Mouse (Mus musculus): ENCODE measurements around the gene Prox1. TPM values are rescaled to one million over a fixed set of nuclear protein-coding genes. Genes with fewer than 3 reads are reported as not detected.

The Prox1 gene
- total RNA-seq, 2 experiments from 2014 or later, result 8.5 to 9.0 TPM

DNA sequence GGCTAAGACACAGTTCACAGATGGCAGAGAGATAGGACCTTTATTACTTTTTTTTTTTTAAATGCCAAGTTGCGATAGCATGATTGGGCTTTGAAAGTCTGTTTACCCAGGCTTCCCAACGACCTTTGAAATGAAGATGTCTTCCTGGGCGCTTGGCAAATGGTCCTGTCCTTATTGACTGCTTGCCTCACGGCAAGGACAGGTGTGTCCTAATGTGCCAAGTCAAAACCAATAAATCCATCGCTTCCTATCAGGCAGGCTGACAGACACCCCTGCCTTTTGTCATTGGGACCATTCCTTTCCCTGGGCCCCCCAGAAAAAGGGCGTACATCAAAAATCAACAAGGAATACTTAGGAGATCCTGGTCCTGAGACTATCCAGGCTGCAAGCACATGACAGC lies 22.7 kb downstream of the Prox1 start:
- no peak for DNase-seq (ENCODE audit: low spot score in 2 of 2)

DNA sequence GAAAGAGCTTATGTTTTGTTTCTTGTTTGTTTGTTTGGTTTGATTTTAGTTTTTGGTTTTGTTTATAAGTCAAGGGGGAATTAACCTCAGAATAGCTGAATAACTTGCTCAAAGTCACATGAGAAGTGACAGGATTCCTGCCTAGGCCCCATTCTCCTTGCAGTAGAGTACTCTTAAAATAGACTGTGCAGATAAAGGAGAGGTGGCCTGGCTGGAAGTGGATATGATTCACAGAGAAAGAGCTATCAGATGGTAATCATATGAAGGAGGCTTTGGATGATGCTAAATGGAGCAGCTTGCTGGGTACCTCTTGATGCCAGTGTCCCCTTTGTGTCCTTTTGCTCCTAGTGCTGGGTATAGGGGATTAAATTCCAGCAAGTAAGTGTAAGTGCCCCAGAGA lies 26.1 kb downstream of the Prox1 start:
- no peak for DNase-seq (ENCODE audit: low spot score in 2 of 2)

DNA sequence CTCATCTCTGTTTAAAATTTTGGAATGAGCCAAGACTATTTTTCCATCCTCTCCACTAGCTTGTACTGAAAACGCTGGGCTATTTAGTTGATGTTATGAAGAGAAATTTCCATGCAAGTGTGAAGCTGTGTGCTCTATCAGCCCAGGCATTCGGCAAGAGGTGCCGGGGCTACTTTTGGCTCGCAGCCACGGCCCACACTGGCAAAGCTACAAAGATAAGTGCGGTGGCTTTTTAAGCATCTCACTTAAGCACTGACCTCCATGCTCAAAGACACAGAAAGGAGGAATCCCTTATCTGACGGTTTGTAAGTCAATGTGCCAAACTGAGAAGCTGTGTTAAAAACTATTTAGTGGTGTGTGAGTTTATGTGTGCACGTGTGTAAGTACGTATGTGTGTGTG lies 26.9 kb downstream of the Prox1 start:
- no peak for DNase-seq (ENCODE audit: low spot score in 2 of 2)

DNA sequence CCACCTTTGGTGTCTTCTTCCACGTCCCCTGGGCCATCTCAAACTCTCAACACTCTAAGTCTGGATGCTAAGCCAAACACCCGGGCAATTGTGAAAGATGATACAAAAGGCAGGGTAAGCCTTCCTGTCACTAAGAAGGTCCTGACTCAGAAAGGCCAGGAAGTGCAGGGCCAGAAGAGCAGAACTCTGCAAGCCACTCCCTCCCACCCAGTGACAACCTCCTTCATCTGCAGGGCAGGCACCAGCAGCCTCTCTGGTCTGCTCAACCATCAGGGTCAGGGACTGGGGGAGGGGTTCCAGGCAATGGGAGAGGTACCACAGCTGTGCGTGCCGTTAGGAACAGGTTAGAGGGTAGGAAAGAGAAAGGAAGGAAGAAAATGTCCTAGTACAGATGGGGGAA lies 27.9 kb downstream of the Prox1 start:
- no peak for DNase-seq (ENCODE audit: low spot score in 2 of 2)

DNA sequence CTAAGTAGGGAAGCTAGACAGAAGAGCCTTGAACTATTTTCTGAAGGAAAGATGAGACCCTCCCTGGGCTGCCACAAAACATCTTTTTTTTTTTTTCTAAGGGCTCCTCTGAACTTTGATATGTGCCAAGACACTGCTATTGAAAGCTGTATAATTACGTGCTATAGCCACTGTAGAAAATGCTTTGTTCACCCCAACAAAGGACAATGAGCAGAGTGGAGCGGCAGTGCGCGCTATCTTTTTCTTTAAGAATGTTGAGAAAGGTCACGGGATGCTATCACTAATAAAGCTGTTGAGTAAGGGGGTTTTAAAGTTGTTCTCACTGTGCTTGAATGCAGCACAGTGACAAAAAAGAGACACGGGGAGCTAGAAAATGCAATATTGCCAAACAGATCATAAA lies 30.0 kb downstream of the Prox1 start:
- no peak for DNase-seq (ENCODE audit: low spot score in 2 of 2)

DNA sequence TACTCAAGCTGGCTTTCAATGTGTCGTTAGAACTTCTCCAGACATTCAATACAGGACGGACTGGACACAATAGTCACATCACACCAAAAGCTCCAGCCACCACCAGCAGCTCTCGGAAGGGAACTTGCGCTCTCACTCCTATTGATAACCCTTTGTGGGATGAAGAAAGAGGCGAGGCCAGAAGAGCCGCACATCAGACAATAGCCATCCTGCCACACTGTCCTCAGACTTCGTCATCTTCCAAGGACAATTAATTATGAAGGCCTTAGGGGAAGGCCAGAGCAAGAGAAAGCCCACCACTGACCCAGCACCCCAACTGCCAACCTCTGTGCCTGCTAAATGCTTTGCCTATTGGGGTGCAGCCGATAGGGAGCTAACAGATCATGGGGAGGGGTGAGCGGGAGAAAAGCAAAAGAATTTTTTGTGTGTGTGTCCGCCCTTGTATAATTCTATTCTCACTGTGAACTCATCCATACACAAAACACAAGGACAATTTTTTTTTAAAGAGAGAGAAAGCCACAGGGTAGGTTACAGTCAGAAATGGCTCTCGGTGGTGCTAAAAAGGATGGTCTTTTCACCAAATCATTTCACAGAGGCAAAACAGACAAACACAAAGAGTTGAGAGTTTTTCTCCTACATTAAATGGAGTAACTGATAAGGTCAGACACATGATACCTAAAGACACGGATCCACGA lies 30.7 kb downstream of the Prox1 start:
- no peak for DNase-seq (ENCODE audit: low spot score in 2 of 2)

DNA sequence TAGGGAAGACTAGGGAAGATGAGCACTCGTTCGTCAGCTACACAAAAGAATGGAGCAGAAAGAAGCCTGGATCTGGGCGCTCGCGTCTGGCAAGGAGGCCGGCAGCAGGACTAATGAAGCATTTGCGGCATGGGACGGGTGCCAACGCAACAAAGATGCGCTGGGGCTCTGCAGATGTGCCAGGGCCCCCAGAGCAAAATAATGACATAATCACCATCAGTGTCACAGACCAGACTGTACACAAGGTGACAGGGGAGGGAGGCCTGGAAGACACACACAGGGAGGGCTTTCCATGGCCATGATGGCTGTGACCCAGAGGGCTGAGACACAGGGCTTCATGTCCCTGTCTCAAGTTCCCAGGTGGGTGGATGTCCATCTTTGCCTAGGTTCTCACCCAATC lies 32.6 kb downstream of the Prox1 start:
- peak; percentile 6 to 8 for DNase-seq (ENCODE audit: low spot score in 2 of 2)

DNA sequence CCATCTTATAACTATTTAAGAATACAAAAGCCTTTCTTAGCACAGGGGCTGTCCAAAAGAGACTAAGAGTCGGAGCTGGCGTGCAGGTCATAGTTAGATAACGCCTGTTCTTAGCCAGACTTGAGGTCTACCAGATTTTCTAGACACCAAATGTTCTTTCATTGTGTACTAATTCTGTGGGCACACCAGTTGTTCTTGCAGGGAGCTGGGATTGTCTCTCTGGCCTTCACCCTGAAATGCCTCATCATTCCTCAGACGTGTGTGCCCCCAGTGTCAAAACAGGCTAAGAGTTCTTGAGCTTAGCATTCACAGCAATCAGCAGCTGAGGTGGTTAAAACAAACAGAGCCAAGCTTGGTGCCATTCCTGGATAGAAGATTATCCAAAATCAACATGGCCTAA lies 37.6 kb downstream of the Prox1 start:
- DNase-seq (ENCODE audit: low spot score in 2 of 2), result no peak

DNA sequence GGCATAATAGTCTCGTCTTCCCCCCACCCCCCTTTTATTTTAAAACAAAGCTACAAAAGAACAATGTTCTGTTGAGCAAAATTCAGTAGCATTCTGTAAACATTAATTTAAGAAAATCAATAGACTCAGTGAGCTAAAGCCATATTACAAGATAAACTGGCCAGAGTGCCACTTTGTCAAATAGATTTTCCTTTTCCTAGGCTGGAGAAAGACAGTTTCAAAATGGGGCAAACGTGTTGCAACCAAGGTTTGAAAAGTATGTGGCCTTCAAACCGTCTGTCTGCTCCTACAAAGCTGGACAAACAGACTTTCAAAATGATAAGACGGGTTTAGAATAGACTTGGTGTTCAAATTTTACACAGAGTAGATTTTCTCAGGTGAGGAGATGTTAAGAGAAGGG lies 39.6 kb downstream of the Prox1 start:
- DNase-seq (ENCODE audit: low spot score in 2 of 2), result no peak

DNA sequence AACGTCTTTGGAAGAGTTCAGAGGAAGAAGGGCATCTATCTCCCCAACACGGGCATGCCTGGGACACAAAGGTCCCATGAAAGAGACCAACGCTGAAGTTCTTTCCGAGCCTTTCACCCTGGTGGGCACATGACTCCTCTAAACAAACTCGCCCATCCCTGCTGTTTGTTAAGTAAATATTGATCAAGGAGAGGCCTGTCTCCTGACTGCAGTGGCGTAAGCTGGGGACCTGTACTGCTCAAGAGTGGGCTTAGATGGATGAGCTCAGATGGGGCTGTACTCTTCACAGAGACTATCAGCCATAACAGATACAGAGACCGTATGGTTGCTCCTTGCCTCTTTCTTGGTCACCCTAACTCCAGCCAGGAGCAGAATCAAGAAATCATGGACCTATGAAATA lies 41.0 kb downstream of the Prox1 start:
- DNase-seq (ENCODE audit: low spot score in 2 of 2), result no peak

DNA sequence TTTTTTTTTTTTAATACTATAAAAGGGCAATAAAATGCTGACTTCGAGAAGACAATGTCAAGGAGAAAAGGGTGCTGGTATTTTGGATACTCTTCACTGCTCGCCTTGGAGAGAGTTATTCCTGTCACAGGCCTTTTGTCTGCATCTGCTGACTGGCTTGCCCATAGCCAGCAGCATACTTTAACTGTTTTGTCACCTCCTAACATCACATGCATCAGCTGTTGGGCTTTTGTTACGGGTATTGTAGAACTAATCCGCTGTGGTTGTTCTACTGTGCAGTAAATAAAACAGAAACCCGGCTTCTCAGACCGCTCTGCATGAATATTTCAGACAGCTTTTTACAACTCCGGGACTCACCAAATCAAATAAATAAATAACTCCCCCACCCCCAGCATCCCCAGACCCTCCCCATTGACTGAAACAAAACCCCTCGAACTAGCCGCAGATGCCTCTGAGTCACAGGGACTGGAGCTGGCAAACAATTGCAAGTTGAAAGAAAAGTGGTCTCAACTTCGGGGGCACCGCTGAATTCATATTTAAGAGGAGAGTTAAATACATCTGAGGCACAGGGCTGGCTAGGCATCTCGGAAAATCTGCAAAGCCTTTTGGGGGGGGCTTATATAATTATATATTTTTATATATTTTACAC lies 41.7 kb downstream of the Prox1 start:
- DNase-seq (ENCODE audit: low spot score in 2 of 2), result no peak

DNA sequence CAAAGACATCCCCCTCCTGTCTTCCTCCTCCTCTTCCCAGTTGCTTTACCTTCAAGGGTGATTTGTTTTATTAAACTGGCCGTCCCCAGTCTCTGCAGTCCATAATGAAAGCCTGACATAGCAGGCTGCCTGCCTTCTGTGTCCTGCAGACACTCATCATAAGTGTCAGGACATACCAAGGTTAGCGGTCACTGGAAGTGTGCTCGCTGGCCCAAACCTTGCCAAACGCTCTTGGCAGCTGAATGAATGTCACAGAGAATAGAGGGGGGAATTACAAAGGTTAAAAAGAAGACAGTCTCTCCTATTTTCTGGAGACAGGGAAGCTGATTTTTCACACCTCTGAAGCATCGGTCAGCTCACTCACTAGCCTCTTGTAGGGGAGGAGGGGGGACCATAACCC lies 42.6 kb downstream of the Prox1 start:
- no peak for DNase-seq (ENCODE audit: low spot score in 2 of 2)

DNA sequence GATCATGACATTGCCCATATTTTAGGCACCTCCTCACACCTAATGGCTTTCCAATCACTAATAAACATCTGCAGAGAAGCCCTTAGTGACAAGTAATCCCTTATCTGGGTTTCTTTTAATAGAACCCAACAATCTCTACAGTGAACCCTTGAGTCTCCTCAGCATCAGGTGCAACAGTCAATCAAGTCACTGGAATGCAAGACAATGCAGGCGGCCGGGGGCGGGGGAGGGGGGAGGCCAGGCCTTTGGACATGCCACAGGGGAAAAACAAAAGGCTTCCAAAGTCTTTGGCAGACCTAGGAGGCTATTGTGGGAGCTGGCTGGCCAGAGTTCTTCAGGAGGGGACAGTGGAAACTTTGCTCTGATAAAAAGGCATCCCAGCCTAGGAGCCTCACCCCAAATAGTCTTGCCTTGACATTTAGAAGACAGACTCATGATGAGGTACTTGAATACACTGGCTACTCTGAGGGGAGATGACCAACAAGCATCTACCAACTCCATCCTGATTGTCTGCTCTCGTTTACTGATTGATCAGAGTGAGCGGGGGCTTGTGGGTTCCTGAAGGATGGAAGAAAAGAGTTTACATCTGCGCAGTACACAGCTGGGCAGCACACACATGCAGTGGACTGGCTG lies 43.2 kb downstream of the Prox1 start:
- no peak for DNase-seq (ENCODE audit: low spot score in 2 of 2)

DNA sequence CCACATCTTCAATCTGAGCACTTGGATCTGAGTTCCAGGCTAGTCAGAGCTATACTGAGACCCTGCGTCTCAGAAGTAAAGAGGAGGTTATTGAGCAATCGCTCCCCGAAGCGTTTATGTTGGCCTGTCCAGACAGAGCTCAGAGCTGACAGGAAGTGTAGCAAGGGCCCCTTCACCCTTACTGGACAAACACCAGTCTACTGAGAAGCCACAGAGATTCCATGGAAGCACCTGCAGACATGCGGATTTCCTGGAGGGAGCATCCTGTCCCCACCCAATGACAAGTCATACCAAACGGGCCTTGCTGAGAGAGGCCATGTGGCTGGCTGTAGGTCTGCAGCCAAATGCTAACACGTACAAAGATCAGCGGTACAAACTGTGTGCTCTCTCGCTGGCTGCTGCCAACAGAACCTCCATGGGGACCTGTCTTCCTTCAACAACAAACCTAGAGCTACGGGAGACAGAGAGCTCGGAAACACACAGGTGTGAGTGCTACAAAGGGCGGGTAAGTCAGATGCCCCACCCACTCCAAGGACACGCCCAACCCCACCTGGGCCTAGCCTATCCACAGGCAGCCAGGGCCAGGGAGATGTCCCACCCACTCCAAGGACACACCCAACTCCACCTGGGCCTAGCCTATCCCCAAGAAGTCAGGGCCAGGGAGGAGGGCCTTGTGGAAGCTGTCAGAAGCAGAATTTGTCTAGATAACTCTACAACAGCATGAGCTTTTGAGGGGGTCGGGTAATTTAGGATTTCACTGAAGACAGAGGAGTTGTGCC lies 45.4 kb downstream of the Prox1 start:
- DNase-seq (ENCODE audit: low spot score in 2 of 2), result no peak

DNA sequence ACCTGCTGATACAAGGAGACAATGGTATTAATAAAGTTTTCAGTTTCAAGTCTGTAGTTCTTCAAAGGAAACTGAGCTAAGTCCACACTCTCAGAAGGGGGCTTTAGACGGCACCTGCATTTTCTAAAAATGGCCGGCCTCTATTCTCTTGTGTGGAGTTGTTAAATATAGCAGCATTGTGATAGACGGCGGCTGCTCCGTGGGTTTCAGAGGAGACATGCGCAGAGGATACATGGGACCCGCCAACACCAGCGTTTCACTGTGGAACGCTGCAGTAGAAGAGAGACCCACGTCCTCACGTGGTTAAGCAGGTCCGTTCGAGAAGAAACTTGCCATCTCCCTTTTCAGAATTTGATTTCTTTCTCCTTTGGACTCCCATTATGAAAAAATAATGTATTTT lies 47.1 kb downstream of the Prox1 start:
- no peak for DNase-seq (ENCODE audit: low spot score in 2 of 2)

DNA sequence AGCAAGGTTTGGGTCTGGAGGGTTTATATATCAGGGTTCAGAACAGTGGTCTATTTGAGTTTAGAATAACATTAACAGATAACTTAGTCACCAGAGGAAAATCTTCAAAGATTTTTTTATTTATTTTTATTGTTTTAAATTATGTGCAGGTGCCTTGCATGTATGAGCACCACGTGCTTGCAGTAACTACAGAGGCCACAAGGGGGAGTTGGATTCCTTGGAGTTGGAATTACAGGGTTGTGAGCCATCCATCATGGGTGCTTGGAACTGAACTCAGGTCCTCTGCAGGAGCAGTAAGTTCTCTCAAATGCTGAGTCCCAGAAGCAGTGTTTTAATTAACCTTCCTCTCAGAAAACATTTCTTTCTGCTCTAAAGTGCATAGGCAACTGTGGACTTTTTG lies 54.5 kb downstream of the Prox1 start:
- no peak for DNase-seq (ENCODE audit: low spot score in 2 of 2)

DNA sequence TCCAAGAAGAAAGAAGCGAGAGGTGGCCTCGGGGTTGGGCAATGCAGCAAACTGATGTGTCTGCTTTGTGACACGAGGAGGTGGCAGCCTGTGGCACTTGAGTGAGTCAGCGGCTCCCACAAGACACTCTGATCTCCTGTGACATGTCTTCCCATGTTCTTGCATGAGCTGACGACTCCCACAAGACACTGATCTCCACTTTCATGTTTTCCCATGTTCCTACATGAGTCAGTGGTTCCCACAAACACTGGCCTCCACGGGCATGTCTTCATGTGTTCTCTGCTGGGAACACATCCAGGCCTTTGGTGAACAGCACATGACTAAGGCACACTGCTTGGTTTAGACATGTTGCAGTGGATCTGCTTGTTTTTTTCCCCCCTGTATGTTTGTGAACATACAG lies 58.8 kb downstream of the Prox1 start:
- no peak for DNase-seq (ENCODE audit: low spot score in 2 of 2)

DNA sequence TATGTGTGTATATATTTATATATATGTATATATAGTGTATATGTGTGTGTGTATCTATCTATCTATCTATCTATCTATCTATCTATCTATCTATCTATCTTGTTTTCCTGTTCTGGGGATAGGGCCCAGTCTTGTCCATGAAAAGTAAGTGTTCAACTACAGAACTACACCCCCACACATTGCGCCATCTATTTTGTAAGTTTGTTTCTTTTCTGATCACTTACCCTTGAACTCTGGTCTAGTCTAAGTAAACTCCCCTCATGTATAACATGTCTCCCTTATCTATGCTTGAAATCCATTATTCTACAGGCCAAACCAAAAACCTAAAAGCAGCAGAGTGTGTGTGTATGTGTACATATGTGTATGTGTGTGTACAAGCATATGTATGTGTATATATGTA lies 62.9 kb downstream of the Prox1 start:
- DNase-seq (ENCODE audit: low spot score in 2 of 2), result no peak

DNA sequence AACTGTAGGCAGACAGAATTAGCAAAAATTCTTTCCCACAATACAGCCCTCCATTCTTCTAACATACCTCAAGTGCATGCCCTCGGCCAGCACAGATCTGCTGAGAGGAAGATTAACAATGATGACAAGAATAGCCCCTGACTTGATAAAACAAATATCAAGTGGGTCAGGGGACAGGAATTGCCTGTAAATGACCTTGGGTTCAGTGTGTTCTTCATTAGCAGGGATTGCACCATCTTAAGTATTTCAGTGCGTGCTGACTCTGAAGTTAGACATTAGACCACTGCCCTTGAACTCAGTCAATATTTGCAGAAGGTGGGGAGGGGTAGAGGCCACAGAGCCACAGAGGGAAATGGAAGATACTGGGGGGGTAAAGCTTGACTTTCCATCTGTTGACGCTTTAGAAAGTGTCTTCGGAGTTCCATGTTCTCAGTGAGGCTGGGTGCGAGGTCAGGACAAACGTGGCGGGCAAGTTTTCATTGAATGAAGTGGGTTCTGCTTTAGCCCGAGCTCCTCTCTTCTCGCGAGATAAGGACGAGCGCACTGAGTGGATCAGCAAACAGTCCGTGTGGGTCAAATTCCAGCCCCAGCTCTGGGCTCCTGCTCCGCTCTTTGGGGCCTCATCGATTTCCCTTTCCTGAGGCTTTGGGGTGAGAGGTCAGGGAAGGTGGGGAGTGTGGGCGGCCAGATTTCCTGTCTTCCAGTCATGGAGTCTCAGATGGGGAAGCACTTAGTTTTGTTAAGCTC lies 63.7 kb downstream of the Prox1 start:
- no peak for DNase-seq (ENCODE audit: low spot score in 2 of 2)

DNA sequence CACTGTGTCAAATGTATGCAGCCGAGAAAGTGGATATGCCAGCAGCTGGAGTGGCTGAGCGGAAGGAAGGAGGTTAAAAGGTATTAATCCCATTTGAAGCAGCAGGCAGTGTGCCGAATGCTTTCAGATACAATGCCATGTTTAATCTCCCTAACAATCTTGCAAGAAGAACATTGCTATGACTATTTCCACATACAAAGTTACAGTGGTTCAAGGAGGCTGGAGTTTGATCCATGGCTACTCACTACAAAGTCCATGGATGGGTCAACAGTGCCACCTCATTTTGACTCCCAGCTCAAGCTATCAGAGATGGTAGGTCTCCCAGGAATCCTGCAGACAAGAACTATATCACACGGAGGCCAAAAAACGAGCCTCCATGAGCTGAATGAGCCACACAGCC lies 64.5 kb downstream of the Prox1 start:
- no peak for DNase-seq (ENCODE audit: low spot score in 2 of 2)

DNA sequence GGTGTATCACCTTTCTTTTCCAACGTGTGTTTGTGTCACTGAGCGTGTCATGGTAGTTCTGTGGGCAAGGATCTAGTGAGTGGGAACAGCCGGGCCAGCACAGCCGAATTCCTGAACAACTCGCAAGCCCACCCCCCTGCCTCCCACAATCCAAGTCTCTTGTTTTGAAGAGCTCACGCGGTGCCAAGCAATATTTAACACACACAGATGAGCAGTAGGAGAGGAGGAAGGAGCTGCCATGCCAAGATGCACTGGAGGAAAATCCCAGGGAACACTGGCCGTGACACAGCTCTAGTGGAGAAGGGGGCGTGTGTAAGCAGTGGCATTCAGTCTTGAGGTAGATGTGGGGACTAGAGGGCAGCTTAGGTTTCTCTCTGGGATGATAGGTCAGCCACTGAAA lies 77.2 kb downstream of the Prox1 start:
- peak; percentile 11 to 44 for DNase-seq (ENCODE audit: low spot score in 2 of 2)
